Mouse (Mus musculus) hematopoietic stem cell, adult 5-6 weeks (primary cell): ENCODE data around the gene Fam135a. TPM values are rescaled to one million over a fixed set of nuclear protein-coding genes. Genes with fewer than 3 reads are reported as not detected.

ENCODE experiments used
- ATAC-seq, 2 experiments: fragments of 125-278 bp in 1 of 2; replicated peaks in 1 of 2; 2 replicates each; pipeline ENCODE4 v1.8.0; 2016 to 2017; ENCODE audit warnings: inconsistent platforms in 2 of 2, mild to moderate bottlenecking in 2 of 2, moderate number of reproducible peaks in 2 of 2, low read depth in 1 of 2, moderate TSS enrichment in 1 of 2; ENCODE audit not compliant: low FRiP score in 2 of 2, poor library complexity in 2 of 2, severe bottlenecking in 2 of 2, insufficient read depth in 1 of 2, low TSS enrichment in 1 of 2
- total RNA-seq: library from RNA; stranded (forward); fragments of 172-1452, 232-1000 nt; gene quantifications from 2 replicates; pipeline ENCODE4 v1.2.3, GENCODE M21; 2017

Gene Fam135a
- total RNA-seq, 1 experiment from 2014 or later = 10.5 TPM

DNA sequence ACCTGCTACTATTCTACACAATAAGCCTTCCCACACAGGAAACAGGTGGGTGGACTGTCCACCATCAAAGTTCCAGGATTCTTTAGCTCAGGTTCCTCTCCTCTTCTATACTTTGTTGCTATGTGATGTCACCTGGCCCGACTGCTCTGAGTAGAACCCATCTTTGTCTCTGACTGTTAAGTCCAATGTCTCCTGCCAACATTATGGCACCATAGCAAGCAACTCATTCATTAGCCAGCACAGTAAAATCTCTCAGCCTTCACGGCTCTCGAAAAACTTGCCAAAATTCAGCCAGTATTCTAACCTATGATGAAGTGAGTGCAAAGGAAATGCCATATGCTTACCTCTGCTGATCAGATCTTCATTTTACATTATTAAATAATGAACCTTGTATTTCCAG, 14.0 kb downstream of the Fam135a start:
- ATAC-seq = no peak

DNA sequence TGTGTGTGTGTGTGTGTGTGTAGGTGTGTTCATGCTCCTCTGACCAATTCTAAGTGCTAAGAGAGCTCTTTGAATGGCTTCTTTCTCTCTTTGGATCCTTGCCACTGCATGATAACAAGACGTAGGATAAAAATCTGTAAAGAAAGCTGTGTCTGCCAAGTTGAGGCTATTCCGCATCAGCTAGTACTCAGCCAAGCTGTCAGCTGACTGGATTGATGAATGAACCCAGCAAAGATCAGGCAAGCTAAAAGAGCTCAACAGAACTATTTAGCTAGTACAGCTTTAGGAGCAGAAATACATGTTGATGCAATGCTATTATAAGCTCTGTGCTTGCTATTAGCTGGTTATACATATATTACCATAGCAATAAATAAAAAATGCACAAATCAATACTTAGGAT, 25.7 kb downstream of the Fam135a start:
- no peak for ATAC-seq

DNA sequence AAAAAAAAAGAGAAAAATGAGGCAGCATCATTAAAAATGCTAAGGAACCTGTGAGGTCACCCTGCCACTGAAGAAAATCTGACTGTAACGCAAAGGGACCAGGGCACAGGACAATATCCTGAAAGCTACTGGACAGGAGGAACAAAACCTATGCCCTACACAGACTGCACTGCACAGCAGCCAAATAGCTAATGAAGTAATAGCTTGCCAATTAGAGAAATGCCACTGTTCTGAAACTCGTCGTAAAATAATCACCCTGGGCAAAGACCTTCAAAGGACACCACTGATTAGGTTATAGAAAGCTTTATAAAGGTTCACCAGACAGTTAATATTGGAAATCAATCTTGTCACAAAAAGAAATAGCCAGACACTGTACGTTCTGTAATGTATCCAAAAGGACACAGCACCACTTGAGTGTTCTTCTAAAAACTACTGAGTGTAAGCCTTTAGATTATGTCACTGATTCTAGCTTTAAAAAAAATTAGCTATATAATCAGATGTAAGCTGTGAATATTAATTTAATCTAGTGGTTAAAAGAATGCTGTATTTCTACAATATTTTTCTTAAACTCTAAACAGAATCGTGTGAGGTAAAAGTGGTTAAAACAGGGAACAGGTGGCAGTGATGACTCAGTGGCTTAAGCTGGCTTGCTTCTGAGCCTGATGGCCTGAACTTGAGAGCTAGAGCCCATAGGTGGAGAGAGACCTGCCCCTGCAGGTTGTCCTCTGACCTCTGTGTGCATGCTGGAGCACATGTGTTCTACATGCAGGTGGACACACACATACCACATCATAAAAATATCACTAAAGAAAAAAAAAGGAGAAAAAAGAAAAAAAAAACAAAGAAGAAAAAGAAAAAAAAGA, 26.5 kb downstream of the Fam135a start:
- no peak for ATAC-seq

DNA sequence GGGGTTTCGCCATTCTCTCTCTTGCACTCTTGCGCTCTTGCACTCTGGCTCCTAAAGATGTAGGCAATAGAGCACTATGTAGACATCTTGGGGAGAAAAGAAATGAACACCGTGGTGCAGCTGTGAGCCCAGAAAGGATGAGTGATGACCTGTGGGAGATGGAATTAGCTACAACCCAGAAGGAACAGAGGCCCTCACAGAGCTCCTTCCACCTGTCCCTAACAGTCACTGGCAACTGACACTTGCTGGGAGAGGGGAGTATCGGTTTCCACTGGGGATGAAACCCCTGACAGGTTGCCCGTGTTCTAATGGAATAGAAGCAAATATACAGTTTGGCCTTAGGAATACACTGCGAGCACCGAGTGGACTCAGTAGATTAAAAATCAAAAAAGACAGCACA, 31.3 kb downstream of the Fam135a start:
- no peak for ATAC-seq

DNA sequence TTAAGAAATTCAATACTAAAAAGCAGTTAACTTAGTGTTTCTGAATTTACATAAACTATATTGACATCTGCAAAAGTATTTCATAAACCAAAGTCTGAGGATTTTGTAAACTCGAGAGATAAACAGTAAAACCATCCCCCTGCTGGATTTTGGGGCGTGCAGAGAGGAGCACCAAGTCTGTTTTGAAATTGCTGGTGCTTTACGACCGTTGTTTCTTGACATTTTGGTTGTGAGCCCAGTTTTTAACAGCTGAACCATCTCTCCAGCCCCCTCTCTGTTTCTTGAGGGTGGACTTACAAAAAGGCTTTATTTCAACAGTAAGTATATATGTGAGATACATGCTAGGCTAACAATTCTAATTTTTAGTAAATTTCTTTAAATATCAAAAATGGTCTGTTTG, 33.4 kb downstream of the Fam135a start:
- ATAC-seq = no peak

DNA sequence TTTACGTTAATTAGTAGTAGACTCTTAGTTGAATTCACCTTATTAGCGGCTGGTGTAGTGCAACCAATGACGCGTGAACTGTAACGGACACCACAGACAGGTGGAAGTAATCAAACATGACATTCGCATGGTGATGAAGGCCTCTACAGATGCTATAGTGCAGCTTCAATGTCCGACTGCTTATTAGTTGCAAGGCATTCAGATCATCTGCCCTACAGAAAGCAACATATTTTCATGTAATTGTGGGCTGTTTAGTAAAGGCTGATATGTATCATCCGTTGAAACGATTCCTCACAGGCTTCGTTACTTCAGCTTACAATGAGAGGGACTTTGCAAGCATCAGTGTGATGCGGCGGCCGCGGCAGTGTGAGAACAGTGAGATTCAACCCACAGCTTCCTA, 44.4 kb downstream of the Fam135a start:
- ATAC-seq = no peak

DNA sequence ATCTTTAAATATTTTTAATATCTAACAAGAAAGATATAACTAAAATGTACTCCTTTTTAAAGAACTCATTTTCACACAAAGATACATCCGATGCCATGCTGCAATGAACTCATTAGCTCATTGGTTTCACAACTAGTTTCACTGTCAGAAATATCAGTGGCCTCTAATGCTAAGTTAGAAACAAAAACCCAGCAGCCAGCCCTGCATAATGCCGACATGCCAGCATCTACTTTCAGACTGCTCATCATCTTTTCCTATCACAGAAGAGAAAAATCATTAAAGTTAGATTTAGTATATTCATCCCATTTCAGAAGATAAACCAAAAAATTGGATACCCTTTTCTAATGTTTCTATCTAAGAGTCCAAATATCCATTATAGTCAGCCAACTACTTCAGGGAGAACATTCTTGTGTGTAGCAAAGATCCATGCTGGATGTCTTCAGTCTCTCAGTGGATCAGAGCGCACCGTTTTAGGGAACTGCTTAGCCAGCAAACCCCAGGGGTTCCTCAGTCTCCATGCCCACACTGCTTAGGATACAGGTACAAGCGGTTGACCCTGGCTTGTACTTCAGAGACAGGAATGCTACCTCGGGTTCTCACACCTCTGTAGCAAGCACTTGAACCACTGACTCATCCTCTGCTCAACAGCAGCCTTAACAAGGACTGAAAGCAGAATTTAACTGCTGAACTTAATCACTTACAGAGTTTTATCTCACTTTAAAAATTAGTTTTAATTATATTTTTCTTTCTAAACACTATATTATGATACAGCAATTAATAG, 53.2 kb downstream of the Fam135a start:
- no peak for ATAC-seq

DNA sequence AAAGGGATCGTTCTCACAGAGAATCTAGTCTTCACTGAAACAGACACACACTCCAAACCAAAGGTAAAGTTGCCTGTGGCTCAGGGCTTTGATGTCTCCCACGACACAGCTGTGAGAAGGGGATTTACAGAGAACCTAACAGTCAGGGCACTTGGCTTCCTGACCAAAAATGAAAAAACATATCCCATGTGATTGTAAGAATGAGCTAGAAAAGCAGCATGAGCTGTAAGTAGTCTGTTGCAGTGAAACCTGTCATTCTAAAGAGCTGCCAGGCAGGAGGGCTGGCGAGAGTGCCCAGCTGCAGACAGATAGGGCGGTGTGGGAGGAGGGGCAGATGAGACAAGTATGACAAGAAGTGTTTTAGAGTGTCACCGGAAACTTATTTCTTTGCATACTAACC, 54.5 kb downstream of the Fam135a start:
- ATAC-seq = no peak

DNA sequence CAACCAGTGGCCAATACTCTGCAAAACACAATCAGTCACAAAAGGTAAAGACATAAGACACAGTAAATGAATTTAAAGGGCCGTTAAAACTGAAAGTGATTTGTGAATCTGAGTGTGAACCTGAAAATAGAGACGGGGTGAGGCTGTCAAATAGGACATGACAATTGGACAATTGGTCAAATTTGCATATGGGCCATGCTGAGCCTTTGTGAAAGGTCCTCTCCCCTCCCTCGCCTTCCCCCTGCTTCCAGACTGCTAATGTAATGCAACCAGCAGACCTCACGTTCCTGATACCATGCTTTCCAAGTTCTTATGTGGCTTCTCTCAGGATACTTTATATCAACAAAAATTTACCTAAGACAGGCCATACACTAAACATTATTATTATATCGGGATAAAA, 57.1 kb downstream of the Fam135a start:
- ATAC-seq = no peak

DNA sequence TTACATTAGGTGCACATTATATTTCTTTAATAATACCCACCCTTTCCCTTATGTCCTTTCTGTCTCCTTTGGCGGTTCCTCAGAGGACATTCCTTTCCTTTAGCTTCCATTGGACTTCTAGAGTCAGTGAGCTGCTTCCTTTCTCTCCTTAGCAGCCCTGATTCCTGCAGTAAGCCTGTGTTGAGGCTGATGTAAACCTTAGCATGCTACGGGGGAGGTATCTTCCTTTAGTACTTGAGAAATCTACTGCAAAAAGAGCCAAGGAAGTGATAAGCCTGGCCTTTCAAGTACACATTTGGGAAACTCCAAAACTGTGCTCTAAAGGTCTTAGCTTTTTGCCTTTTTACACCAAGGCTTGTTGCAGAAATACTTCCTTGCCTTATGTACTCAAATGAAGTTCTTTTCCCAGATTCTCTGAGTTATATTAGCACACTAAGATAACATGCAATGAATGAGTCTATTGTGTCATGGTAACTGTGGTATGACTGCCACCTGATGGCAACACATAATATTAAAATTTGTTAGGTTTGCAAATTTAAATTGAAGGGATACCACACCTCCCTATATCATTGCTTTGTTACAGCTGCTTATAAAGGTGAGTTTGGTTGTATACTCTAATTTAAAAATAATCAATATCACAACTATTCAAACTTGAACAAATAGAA, 66.2 kb downstream of the Fam135a start:
- ATAC-seq = peak in 1 of 2 experiments; percentile 39; a peak in 1 of 4 replicates

DNA sequence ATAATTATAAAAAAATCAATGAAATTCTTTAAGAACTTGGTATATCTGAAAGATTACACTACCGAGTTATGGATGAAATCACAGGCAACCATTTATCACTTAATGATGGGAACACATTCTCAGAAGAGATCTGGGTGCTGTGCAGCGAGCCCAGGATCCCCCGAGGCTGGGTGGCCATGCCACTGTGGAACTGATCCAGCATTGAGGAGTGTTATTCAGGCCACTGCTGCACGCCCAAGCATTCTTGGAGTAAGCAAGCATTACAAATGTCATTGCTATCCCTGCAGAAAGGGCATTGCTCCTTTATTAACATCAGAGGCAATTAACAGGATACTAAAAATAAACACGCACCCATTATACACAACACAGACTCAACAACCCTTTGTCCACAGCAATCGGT, 89.3 kb downstream of the Fam135a start:
- no peak for ATAC-seq

DNA sequence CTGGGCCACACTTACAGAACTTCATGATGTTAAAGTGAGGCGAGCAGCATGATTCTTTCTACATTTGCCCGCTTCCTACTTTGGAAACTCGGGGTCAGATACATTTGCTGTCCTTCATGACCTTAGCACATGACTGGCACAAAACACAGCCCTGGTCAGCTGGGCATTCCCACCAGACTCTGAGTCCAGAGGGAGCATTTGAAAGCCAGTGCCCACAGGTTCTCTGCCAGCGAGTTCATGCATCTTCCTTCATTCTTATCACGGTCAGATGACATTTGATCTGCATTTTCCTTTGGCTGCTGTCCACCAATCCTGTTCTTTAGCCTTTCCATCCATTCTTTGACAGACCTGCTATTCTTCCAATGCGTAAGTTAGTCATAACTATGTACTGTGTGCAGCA, 90.1 kb downstream of the Fam135a start:
- ATAC-seq = no peak

DNA sequence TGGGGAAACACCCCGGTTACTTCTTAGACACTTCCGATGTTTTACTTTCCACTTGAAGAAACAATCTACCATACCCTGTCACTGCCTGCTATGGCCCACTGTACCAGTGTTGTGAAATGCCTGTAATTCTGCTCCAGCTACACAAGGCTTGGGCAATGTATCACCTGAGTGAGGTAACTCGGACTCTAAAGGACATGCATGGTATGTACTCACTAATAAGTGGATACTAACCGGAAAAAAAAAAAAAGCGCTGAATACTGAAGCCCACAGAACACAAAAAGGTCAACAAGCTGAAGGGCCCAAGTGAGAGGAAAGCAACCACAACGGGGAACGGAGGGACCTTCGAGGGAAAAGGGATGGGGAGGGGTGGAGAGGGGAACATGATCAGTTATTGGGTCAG, 92.5 kb downstream of the Fam135a start:
- no peak for ATAC-seq

DNA sequence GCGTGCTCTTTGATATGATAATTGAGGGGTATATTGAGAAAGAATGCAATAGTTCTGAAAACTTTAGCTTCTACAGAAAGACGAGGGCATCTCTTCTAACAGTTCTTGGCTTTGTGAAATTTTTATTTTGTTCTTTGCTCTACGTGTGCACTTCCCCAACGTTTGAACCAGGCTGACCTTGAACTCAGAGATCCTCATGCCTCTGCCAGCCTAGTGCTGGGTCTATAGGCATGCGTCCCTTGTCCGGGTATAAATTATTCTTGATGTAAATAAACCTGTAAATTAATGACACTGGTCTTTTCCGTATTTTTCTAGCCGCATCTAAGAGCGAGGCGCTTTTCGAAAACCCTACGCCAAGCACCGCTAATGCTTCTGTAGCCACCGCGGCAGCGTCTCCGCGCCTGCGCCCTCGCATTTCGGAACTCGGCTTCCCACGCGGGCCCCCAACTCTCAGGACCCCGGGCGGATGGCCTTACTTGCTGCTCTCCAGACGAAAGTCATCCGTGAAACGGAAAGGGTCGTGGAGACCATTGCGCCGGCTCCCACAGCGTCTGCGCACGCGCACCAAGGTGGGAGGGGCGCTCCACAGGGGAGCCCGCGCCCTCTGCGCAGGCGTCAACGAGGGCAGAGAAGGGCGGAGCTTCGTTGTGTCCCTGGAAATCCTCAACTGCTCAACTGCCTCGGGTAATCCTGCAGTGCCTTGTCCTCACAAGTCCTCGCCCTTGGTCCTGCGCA, 94.9 kb downstream of the Fam135a start, which contains the start of gene Sdhaf4:
Gene Sdhaf4 (minus strand): TSS at position 587 of the 735 bp plus-strand sequence.
- peak; percentile 94 to 95 for ATAC-seq

DNA sequence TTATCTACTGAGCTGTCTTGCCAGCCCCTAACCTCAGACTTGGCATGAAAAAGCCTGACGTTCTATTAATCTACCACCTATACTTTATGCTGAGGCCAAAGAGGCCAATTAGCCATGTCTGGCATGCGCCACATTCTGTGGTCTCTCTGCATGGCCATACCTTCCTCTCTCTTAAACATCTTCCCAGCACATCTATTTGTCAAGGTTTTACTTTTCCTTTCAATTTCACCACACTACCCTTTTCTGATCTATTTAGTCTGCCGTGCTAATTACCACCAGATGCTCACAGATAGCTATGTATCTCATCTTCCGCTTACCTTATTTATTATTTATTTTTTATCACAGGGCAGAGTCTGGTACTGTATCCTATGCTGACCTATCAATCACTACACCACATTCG, 100.8 kb downstream of the Fam135a start:
- ATAC-seq = no peak

DNA sequence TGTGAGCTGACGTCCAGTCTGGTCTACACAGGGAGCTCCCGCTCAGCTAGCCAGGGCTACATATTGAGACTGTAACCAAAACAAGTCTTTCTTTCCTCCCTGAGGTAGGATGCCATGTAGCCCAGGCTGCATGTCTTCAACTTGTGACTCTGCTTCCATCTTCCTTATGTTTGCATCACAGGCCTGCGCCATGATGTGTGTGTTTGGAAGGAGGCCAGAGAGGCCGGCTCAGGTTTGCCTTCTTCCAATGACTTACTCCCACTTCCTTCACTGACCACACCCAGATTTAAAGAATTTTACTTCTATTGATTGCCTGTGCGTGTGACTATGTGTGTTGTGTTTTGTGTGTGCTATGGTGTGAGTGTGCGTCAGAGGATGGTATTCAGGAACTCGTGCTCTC, 101.3 kb downstream of the Fam135a start:
- ATAC-seq = no peak

DNA sequence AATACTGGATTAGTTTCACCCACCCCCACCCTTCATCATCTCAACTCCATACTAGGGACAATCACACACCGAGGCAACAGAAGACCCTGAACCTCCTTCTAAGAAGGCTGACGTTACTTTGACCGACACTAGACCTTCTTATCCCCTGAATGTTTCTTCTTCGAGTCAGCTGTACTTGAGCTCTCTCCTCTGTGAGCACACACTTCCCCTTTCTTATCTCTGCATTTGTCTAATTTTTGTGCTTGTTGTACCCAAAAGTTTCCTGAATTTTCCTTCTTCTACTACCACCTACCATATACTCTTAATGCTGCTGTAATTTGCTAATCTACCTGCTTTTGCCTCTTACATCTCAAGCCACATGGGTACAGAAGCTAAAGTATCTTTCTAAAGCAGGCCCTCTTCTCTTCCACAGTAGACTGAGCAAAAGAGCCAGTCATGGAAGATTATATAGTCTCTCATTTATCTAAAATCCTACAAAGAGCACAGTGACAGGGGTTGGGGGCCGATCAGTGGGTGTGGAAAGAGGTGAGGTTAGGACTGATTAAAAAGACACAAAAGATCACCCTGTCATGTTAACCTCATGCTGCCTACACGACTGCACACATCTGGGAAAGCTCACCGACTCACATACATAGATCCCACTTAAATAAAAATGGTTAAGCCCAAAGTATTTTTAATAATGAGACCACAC, 101.9 kb downstream of the Fam135a start:
- no peak for ATAC-seq
